Mouse (Mus musculus): ENCODE measurements around the gene Olfr688.

DNA sequence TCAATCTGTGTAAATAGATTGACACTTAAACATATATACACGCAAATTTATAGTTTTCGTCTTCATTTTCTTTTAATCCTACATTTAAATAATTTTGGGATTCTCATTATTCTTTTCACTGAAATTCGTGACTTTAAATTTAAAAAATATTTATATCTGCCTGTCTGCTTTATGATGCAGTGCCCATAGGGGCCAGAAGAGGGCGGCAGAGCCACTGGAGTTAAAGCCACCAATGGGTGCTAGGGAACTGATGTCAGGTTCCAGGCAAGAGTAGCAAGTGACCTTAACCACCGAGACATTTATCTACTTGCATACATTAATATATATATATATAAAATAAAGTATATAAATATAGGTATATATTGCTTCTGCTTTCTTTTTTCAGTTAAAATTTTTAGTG is 31.2 kb upstream of the Olfr688 start:
- TF ChIP-seq HCFC1 (IDR thresholded peaks at IDR 0.05; ENCODE audit: low read depth, low read length) (no peak), CTCF (conservative IDR thresholded peaks at IDR 0.05 in 1 of 2, IDR thresholded peaks at IDR 0.05 in 1 of 2; ENCODE audit: low read depth in 2 of 2, low read length in 2 of 2) (peak; percentile 15 to 73; a peak in 2 of 4 replicates), JUND (conservative IDR thresholded peaks at IDR 0.05; ENCODE audit: low read depth, low read length) (no peak), BHLHE40 (IDR thresholded peaks at IDR 0.05; ENCODE audit: low read depth, low read length) (no peak)

Measured in CH12.LX (cell line).